Mouse (Mus musculus) limb, embryonic 14.5 days (tissue): ENCODE measurements at regions not wholly inside any gene's neighbourhood (a gene's known extent, or its start where the extent isn't known, plus 50 kb on each side); places are given as distances from the start of the nearest gene placed in this dataset.

Experiments
- ATAC-seq: fragments of 200-750 bp; cut with Nextera tagmentation; 2 replicates; pipeline ENCODE4 v1.8.0; 2017; ENCODE audit warnings: low read depth, moderate number of reproducible peaks, moderate TSS enrichment; ENCODE audit not compliant: low FRiP score
- DNase-seq: peaks from one replicate; pipeline ENCODE4 v3.0.0-alpha.2; 2015; ENCODE audit warnings: low spot score
- H3K27ac ChIP-seq: fragments of 300-500 bp; sonication (generic); replicated peaks from 2 replicates; pipeline ENCODE4 v1.5.1; 2014; ENCODE audit warnings: low read depth, mild to moderate bottlenecking, low read length, moderate library complexity, mixed read lengths
- H3K27me3 ChIP-seq: fragments of 300-500 bp; sonication (generic); 2 replicates; pipeline ENCODE4 v1.6.1; 2014; ENCODE audit warnings: low read length, mixed read lengths; ENCODE audit not compliant: control insufficient read depth, insufficient read depth
- H3K36me3 ChIP-seq: fragments of 300-500 bp; sonication (generic); 2 replicates; pipeline ENCODE4 v1.6.1; 2014; ENCODE audit warnings: mild to moderate bottlenecking, low read length, moderate library complexity, mixed read lengths; ENCODE audit not compliant: control insufficient read depth, insufficient read depth
- H3K4me1 ChIP-seq: fragments of 300-500 bp; sonication (generic); 2 replicates; pipeline ENCODE4 v1.6.1; 2014; ENCODE audit warnings: antibody characterized with exemption, low read length, mixed read lengths; ENCODE audit not compliant: control insufficient read depth, insufficient read depth
- H3K4me2 ChIP-seq: fragments of 300-500 bp; sonication (generic); replicated peaks from 2 replicates; pipeline ENCODE4 v1.6.1; 2014; ENCODE audit warnings: low read depth, mild to moderate bottlenecking, low read length, moderate library complexity; ENCODE audit not compliant: severe bottlenecking
- H3K4me3 ChIP-seq: fragments of 300-500 bp; sonication (generic); replicated peaks from 2 replicates; pipeline ENCODE4 v1.5.1; 2014; ENCODE audit warnings: low read length
- H3K9ac ChIP-seq: fragments of 300-500 bp; sonication (generic); 2 replicates; pipeline ENCODE4 v1.6.1; 2014; ENCODE audit warnings: mild to moderate bottlenecking, low read depth, low read length, moderate library complexity; ENCODE audit not compliant: severe bottlenecking
- H3K9me3 ChIP-seq: fragments of 300-500 bp; sonication (generic); 2 replicates; pipeline ENCODE4 v1.6.1; 2016; ENCODE audit warnings: low read length; ENCODE audit not compliant: control insufficient read depth
- POLR2A ChIP-seq: fragments of 200-500 bp; IDR thresholded peaks from 2 replicates; pipeline ENCODE4 v1.8.0; 2012; ENCODE audit warnings: inconsistent platforms, mild to moderate bottlenecking, moderate library complexity, borderline replicate concordance; ENCODE audit not compliant: insufficient read depth, insufficient read length; ENCODE audit errors: extremely low read depth
- WGBS: fragments of 180-500 bp; shearing (Covaris S2); extraction: QIAGEN DNeasy Blood & Tissue Kit; methylation state at CpG from one replicate; pipeline ENCODE4 v1.1.7; 2014; 5-methylcytosine and 5-hydroxymethylcytosine counted together

DNA sequence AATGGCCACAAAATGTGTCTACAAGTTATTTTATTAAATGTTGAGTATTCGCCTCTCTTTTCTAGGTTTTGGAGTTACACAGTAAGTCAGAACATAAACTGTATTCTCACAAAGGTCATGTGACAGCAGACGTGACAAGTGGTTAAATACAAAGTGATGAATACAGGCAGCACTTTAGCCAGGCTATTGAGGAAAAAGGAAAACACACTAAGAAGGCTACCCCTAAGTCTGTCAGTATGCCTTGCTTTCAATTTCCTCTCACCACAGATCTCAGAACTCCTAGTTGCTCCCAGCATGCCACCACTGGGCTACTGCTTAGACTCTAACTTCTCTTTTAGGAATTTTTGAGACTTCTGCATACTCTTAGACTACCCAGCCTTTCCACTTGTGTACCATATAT lies 297.9 kb upstream of the Pex5l start:
- no peak for TF ChIP-seq POLR2A
- no peak overlapping the region for H3K9ac ChIP-seq
- H3K4me2 ChIP-seq = no peak overlapping the region
- H3K9me3 ChIP-seq = no peaks in the 10 kb centered on the region
- 84% methylated on average over 2 of the region's 2 CpGs for WGBS
- DNase-seq = no peak
- no peaks in the 10 kb centered on the region for H3K4me1 ChIP-seq
- H3K27me3 ChIP-seq = no peaks in the 10 kb centered on the region
- no peak overlapping the region for H3K27ac ChIP-seq
- no peaks in the 10 kb centered on the region for H3K36me3 ChIP-seq
- H3K4me3 ChIP-seq = no peak overlapping the region
- ATAC-seq = no peak

DNA sequence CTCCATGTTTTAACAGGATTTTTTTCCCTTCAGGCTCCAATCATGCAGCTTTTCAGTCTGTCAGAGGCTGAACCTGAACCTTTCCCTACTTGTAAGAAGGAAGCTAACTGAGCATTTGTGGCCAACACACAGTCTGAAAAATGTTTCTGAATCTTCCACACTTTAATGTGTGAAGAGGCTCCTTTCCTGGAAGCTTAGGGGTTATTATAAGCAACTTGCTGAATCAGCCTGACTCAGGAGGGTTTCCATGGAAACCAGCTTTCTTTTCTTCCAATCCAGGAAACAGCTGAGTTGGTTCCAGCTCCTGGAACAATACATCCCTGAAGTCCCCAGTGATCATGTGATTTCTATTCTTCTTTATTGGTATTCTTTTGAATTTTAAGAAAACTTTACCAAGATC lies 297.5 kb upstream of the Pex5l start:
- DNase-seq (peak; percentile 56), ATAC-seq (no peak)
- H3K27me3 ChIP-seq = no peaks in the 10 kb centered on the region
- no peak overlapping the region for H3K9ac ChIP-seq
- TF ChIP-seq POLR2A = no peak
- H3K4me3 ChIP-seq = no peak overlapping the region
- no peaks in the 10 kb centered on the region for H3K9me3 ChIP-seq
- H3K4me1 ChIP-seq = no peaks in the 10 kb centered on the region
- no peaks in the 10 kb centered on the region for H3K36me3 ChIP-seq
- no peak overlapping the region for H3K4me2 ChIP-seq
- no peak overlapping the region for H3K27ac ChIP-seq

- H3K4me2 ChIP-seq = no peak overlapping the region
- no peak overlapping the region for H3K9ac ChIP-seq
- no peak for DNase-seq
- no peak for ATAC-seq
- no peaks in the 10 kb centered on the region for H3K27me3 ChIP-seq
- no peaks in the 10 kb centered on the region for H3K4me1 ChIP-seq
- H3K9me3 ChIP-seq = no peaks in the 10 kb centered on the region
- TF ChIP-seq POLR2A = no peak
- WGBS = 52% methylated on average over 3 of the region's 3 CpGs
- H3K27ac ChIP-seq = no peak overlapping the region
- no peak overlapping the region for H3K4me3 ChIP-seq
- no peaks in the 10 kb centered on the region for H3K36me3 ChIP-seq
Measured at GRCm38 (mm10) chr3:33416922-33417321, 273.9 kb upstream of the Pex5l start.

DNA sequence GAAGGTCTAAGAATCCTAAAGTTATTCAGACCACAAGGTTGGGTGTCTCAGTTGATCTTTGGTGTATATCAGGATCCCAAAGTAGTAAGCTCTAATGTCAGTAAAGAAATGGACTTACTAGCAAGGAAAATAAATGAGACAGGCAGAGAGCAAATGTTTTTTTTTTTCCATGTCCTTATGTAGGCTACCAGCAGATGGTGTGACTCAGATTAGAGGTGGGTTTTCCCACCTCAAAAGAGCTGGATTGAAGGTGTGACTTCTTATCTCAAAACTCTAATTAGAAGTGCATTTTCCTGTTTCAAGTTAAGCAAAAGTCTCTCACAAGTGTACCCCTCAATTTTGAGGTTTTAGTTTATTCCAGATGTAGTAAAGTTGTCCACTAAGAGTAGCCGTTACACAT lies 273.3 kb upstream of the Pex5l start:
- WGBS = 52% methylated on average over 1 of the region's 1 CpGs
- TF ChIP-seq POLR2A = no peak
- ATAC-seq = no peak

GRCm38 (mm10) chr3:33401904-33402303 lies 258.9 kb upstream of the Pex5l start:
- Histone ChIP-seq H3K4me1 (no peaks in the 10 kb centered on the region), H3K4me2 (no peak overlapping the region), H3K9me3 (no peaks in the 10 kb centered on the region), H3K4me3 (no peak overlapping the region), H3K9ac (no peak overlapping the region), H3K36me3 (no peaks in the 10 kb centered on the region), H3K27me3 (no peaks in the 10 kb centered on the region), H3K27ac (no peak overlapping the region)
- no peak for DNase-seq
- 70% methylated on average over 2 of the region's 2 CpGs for WGBS
- no peak for ATAC-seq
- no peak for TF ChIP-seq POLR2A

More for the DNA sequence above, 273.3 kb upstream of the Pex5l start:
- no peak for DNase-seq
- H3K9me3 ChIP-seq = no peaks in the 10 kb centered on the region
- no peak overlapping the region for H3K4me2 ChIP-seq
- H3K27me3 ChIP-seq = no peaks in the 10 kb centered on the region
- H3K36me3 ChIP-seq = no peaks in the 10 kb centered on the region
- H3K27ac ChIP-seq = no peak overlapping the region
- no peaks in the 10 kb centered on the region for H3K4me1 ChIP-seq
- H3K9ac ChIP-seq = no peak overlapping the region
- no peak overlapping the region for H3K4me3 ChIP-seq

- Histone ChIP-seq H3K4me1 (no peaks in the 10 kb centered on the region), H3K27me3 (no peaks in the 10 kb centered on the region), H3K36me3 (no peaks in the 10 kb centered on the region), H3K4me2 (no peak overlapping the region), H3K9ac (no peak overlapping the region), H3K27ac (no peak overlapping the region), H3K4me3 (no peak overlapping the region), H3K9me3 (no peaks in the 10 kb centered on the region)
- DNase-seq = no peak
- WGBS = 55% methylated on average over 8 of the region's 8 CpGs
- TF ChIP-seq POLR2A = no peak
- no peak for ATAC-seq
Measured at GRCm38 (mm10) chr3:33399321-33399720, 256.3 kb upstream of the Pex5l start.
